Mouse (Mus musculus): ENCODE results near the gene Gm20388.

DNA sequence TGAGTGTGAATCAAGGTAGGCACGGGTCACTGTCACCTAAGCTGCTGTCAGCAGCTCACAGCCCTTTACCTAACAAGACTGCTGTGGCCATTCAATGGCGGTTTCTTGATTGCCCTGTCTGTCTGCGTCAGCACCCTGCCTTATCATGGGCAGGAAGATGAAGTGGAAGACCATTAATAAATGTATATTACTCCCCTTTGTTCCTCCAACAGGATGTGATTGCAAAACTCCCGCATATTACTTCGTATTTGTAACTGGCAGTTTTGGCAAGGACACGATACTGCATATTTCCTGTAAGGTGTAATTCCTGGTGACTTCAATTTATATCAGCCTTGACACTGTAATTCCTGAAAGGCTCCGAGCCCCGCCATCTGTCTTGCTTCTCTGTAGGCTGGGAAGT is 4330.3 kb downstream of the Gm20388 start:
- TF ChIP-seq GATA1 (IDR thresholded peaks at IDR 0.05; ENCODE audit: low read length) = no peak
- no peak for TF ChIP-seq TAL1 (IDR thresholded peaks at IDR 0.05; ENCODE audit: low read length)

Data from erythroblast, embryonic 14.5 days (primary cell).